Mouse (Mus musculus): ENCODE measurements around the gene Grid1. TPM values are rescaled to one million over a fixed set of nuclear protein-coding genes. Genes with fewer than 3 reads are reported as not detected.

The Grid1 gene
- polyA plus RNA-seq, 1 experiment from 2014 or later = not detected

DNA sequence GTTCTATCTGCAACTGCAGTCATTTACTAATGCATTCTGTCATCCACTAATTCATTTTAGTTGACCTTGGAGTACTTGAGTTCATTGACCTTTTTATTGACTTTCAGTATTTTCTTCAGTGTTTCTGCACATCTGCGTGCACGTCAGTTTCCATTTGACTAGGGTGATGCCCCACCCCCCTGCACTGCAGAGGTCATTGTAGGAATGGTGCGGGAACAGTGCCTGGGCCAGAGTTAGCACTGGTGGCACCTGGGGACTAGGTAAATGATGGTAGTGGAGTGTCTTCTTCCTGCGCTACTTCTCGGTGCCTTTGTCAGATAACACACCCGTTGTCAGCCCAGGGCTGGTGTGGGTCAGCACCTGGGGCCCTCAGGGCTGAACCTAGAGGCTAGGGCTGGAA, 60.1 kb downstream of the Grid1 start:
- in situ Hi-C loops (cut with MboI; ENCODE audit: low pct_unique_long_range_greater_than_20kb) = no loop called here
- no peaks in the 10 kb centered on the region for H3K27me3 ChIP-seq
- ChIA-PET CTCF (no interaction called here), POLR2A (interaction anchor here (0.7 kb wide), 1 partner anchor 36 kb away, joined by 3 read pairs; no protein-coding TSS in a partner anchor)
- DNase-seq (ENCODE audit: low read depth, low spot score) (no peak), ATAC-seq (no peak)
- TF ChIP-seq CTCF (IDR thresholded peaks at IDR 0.05) = no peak

DNA sequence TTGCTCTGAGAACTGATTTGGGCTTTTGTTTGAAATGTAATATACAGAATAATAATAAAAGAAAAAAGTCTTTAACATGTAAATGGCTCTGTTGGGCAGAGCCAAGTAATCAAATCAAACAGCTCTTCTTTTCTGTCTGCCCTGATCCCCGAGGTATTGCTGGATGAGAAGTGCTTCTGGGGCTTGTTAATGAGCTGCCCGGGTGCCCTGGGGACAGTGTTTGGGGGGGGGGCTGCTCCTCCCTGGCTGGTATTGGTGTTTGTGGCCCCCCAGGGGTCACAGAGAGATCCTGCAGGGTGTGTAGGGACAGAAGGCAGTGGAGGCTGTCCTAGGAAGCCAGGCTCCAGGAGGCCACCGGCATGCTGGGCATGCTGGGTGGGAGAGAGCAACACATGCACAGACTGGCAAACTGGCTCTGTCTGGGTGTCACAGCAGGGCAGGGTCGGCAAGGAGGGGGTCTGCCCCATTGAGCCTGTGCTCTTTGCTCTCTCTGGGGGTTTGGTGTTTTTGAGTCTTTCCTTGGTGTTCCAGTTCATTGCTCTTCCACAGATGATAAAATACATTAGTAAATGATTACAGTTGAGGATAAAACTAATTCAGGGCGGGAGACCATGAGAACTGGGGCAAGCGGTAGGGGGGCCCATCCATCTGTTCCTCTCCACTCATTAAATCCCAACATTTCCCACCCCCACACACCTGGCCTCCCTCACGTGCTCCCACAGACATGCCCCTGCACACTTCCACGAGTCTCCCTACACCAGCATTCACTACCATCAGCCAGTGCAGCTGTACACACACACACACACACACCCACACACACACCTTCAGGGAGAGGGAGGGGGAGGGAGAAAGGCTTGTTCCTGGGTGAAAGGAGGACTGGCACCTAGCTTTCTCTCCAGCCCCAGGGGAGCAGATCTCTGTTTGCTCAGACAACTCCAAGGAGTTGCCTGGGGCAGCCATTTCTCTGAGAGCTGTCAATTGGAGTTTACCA, 60.8 kb downstream of the Grid1 start:
- DNase-seq (ENCODE audit: low read depth, low spot score) (peak; percentile 58), ATAC-seq (peak; percentile 65)
- H3K27me3 ChIP-seq = no peaks in the 10 kb centered on the region
- TF ChIP-seq CTCF (IDR thresholded peaks at IDR 0.05) = no peak
- POLR2A ChIA-PET = interaction anchor here (0.7 kb wide), 1 partner anchor 36 kb away, joined by 3 read pairs; no protein-coding TSS in a partner anchor
- in situ Hi-C loops (cut with MboI; ENCODE audit: low pct_unique_long_range_greater_than_20kb) = no loop called here
- CTCF ChIA-PET = interaction anchor here (1.7 kb wide), 1 partner anchor 10 kb away, joined by 5 read pairs; no protein-coding TSS in a partner anchor

DNA sequence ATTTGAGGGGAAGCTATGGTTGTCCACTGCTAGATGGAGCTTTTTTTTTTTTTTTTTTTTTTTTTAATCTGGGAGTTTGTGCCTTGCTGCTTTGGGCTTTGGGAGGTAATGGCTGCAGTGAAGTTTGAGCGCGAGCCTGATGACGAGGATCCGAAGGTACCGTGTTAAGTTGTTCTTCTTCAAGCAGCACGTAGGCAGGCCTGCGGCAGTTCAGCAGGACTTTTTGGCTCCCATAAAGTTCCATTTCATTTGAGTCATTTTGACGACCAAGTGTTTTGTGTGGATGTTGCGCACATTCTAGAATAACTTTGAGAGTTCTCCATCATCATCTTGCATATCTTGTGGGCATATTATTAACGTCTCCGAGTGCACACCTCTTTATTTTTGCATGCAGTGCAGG, 64.3 kb downstream of the Grid1 start:
- no peak for TF ChIP-seq CTCF (IDR thresholded peaks at IDR 0.05)
- POLR2A ChIA-PET = no interaction called here
- no peak for ATAC-seq
- CTCF ChIA-PET = no interaction called here
- in situ Hi-C loops (cut with MboI; ENCODE audit: low pct_unique_long_range_greater_than_20kb) = no loop called here
- H3K27me3 ChIP-seq = no peaks in the 10 kb centered on the region
- no peak for DNase-seq (ENCODE audit: low read depth, low spot score)

DNA sequence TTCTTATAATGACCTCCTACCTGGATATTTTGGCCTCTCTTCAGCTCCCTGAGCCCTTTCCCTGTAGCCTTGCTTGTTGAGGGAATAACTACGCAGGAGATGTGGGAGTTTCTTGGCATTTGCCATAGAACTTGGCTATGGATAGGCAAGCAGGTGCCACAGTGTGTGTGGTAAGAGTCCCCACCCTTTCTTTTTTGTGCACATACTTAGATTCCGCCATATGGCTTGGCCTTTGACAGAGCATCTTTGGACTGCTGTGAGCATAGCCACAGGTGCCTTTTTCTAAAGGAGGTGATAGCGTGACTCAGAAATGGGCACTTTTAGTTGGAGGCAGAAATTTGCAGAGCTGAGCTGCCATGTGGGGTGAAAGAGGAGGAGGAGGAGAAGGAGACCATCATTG, 64.7 kb downstream of the Grid1 start:
- DNase-seq (ENCODE audit: low read depth, low spot score) = no peak
- ATAC-seq = no peak
- ChIA-PET CTCF (no interaction called here), POLR2A (no interaction called here)
- H3K27me3 ChIP-seq = no peaks in the 10 kb centered on the region
- in situ Hi-C loops (cut with MboI; ENCODE audit: low pct_unique_long_range_greater_than_20kb) = no loop called here
- no peak for TF ChIP-seq CTCF (IDR thresholded peaks at IDR 0.05)

DNA sequence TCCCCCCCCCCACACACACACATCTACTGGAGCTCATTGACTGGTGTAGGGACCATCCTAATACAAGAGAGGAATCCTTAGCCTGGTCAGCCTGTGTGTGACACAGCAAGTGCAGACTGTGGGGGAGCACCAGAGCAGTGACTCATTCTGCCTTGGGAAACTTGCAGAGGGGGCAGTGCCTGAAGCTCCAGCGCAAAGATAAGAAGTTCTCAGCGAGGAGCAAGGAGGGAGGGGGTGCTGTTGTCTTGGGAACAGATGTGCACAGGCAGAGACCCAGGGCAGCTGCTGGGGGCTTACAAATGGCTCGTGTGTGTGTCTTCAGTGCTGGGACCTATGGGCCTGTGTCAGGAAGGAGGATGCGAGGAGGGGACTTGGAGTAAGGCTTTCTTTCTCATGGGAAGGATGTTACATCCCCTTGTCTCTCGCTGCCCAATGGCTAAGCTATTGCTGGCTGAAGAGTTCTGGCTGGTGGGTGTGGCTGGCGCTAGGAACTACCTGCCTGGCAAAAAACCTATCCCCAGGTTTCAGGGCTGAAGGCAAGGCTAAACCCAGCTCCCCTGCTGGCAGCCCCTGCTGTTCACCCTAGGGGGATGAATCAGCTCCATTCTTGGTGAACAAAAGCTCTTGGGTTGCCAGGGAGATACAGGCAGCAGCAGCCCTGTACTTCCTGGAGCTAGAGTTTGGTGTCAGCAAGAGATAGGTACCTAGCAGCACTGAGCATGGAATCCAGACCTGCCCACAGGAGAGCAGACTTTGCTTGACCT, 72.0 kb downstream of the Grid1 start:
- no peak for TF ChIP-seq CTCF (IDR thresholded peaks at IDR 0.05)
- ChIA-PET CTCF (interaction anchor here (0.8 to 1.8 kb wide), 2 partner anchors 10 to 11 kb away, joined by 3 to 5 read pairs; no protein-coding TSS in a partner anchor), POLR2A (no interaction called here)
- no peaks in the 10 kb centered on the region for H3K27me3 ChIP-seq
- no peak for DNase-seq (ENCODE audit: low read depth, low spot score)
- in situ Hi-C loops (cut with MboI; ENCODE audit: low pct_unique_long_range_greater_than_20kb) = no loop called here
- peak; percentile 71 for ATAC-seq

DNA sequence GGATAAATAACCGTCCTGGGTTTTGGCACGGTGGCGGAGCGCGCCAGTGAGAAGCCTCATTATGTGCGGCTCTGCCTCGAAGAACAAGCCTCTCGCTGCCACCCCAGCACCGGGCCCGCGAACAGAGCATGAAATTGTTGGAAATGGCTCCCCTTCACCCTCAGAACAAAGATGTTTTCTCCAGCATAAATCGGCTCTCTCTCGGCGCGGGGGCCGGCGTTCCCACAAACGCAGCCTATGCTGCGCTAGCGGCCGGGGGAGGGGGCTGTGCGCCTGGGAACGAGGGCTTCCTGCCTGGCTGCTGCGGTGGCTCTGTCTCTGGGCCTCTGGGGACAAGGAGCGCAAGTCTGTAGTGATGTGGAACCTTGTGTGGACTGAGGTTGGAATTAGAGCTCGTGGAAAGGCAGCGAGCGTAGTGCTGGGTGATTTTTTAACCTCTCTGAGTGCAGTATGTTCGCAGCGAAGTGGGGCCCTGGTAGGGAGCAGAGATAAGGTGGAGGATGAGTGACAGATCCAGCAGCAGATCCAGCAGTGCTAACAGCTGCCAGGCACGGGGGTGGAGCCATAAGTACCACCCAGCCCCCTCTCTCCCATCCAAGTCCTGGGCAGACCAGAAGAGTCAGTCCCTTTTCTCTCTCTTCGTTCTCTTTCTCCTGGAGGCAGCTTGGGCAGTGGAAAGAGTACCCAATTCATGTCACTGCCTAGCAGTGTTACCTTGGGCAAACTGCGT, 76.5 kb downstream of the Grid1 start:
- no peaks in the 10 kb centered on the region for H3K27me3 ChIP-seq
- no peak for TF ChIP-seq CTCF (IDR thresholded peaks at IDR 0.05)
- ATAC-seq (no peak), DNase-seq (ENCODE audit: low read depth, low spot score) (no peak)
- CTCF ChIA-PET = no interaction called here
- POLR2A ChIA-PET = no interaction called here
- in situ Hi-C loops (cut with MboI; ENCODE audit: low pct_unique_long_range_greater_than_20kb) = no loop called here

DNA sequence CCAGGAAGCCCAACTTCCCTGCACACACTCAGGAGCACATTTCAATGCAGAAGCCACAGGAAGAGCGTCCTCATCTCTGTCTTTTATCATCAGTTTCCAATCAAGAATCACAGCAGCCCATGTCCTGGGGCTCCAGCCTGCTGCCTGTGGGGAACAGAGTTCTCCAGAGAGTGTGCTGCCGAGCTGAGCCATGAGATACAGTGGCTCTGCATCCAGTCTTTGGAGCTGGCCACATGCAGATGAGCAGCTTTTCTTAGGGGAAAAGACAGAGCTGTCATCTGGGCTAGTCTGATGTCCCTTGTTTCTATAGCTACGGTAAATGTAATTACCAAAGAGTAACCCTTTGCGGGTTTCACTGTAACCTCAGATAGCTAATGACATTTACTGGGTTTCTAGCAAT, 83.9 kb downstream of the Grid1 start:
- DNase-seq (ENCODE audit: low read depth, low spot score) (no peak), ATAC-seq (no peak)
- no peaks in the 10 kb centered on the region for H3K27me3 ChIP-seq
- no peak for TF ChIP-seq CTCF (IDR thresholded peaks at IDR 0.05)
- POLR2A ChIA-PET = no interaction called here
- in situ Hi-C loops (cut with MboI; ENCODE audit: low pct_unique_long_range_greater_than_20kb) = no loop called here
- CTCF ChIA-PET = no interaction called here

DNA sequence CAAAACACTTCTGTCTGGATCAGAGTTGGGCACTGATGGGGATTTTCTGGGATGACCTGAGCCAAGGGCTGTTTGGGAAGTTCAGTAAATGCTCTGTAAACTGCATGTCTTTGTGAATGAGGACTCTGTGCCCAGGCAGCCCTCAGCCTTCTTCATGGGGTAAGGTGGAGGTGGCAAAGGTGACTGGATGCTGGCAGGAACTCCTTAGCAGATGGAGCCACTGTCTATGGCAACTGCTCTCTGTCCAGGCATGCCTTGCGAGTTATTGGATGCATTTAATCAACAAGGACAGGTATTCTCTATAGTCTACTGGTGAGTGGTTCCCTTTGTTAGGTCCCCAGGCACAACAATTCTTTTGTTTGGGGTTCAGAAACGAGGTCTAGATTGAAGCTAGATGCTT, 85.8 kb downstream of the Grid1 start:
- ATAC-seq = no peak
- ChIA-PET POLR2A (no interaction called here), CTCF (no interaction called here)
- TF ChIP-seq CTCF (IDR thresholded peaks at IDR 0.05) = no peak
- in situ Hi-C loops (cut with MboI; ENCODE audit: low pct_unique_long_range_greater_than_20kb) = no loop called here
- H3K27me3 ChIP-seq = no peaks in the 10 kb centered on the region
- DNase-seq (ENCODE audit: low read depth, low spot score) = no peak

DNA sequence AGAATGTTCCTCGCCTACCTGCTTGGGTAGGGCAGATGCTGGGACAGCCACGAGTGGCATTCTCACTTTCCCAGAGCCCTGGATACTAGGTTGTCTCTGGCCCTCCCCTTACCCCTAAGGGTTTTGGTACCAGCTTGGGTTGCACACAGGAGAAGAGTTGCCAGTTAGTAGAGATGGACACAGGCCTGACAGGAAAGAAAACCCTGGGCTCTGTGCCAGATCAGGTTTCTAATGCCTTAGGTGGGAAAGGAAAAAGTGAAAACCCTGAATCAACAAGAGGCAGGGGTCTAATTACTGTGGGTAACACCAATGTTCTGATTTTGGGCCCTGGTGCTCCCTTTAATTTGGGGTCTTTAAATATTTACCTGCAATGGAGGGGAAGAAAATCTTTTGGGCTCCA, 88.5 kb downstream of the Grid1 start:
- DNase-seq (ENCODE audit: low read depth, low spot score) (no peak), ATAC-seq (no peak)
- no peaks in the 10 kb centered on the region for H3K27me3 ChIP-seq
- ChIA-PET POLR2A (no interaction called here), CTCF (interaction anchor here (1.5 to 2.1 kb wide), 2 partner anchors 10 to 14 kb away, joined by 3 to 5 read pairs; no protein-coding TSS in a partner anchor)
- TF ChIP-seq CTCF (IDR thresholded peaks at IDR 0.05) = no peak
- in situ Hi-C loops (cut with MboI; ENCODE audit: low pct_unique_long_range_greater_than_20kb) = no loop called here

DNA sequence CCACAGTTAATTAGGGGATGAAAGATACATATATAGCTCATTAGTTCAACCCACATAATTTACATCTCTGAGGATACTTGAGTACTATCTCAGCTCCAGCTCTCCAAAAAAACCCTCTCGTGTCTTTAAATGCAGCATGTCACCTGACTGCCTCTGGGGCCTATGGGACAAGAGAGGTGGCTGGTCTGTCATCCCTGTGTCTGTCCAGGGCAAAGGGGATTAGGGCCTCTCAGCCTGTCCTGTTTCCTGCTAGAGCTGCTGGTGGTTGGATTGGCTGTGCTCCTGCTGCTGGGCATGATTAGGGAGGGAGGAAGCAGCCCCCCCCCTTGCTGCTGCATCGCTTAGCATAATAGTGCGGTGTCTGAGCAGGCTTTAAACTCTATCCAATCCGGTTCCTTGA, 88.9 kb downstream of the Grid1 start:
- CTCF ChIA-PET = interaction anchor here (2.1 kb wide), 1 partner anchor 15 kb away, joined by 5 read pairs; no protein-coding TSS in a partner anchor
- no peak for ATAC-seq
- in situ Hi-C loops (cut with MboI; ENCODE audit: low pct_unique_long_range_greater_than_20kb) = no loop called here
- H3K27me3 ChIP-seq = no peaks in the 10 kb centered on the region
- no peak for TF ChIP-seq CTCF (IDR thresholded peaks at IDR 0.05)
- DNase-seq (ENCODE audit: low read depth, low spot score) = no peak
- POLR2A ChIA-PET = no interaction called here

Measured in Patski (cell line).